Mouse (Mus musculus) adrenal gland, adult (tissue): ENCODE results near the gene Acer3.

Source experiments
- DNase-seq, 2 experiments: peaks; one replicate each; pipeline ENCODE4 v3.0.0; 2022 to 2023; ENCODE audit warnings: low spot score in 1 of 2; ENCODE audit not compliant: inconsistent age in 2 of 2

The Acer3 gene

GRCm38 (mm10) chr7:98157636-98158332 is 163.2 kb downstream of the Acer3 start:
- no peak for DNase-seq
